Mouse (Mus musculus): ENCODE results near the gene Erap1. TPM values are rescaled to one million over a fixed set of nuclear protein-coding genes. Genes with fewer than 3 reads are reported as not detected.

Erap1 gene
- polyA plus RNA-seq, 1 experiment from 2014 or later, result 4.1 TPM

- H3K36me3 ChIP-seq (ENCODE audit: poor library complexity, severe bottlenecking), result no peaks in the 10 kb centered on the region
- H3K27me3 ChIP-seq, result no peaks in the 10 kb centered on the region
- no peaks in the 10 kb centered on the region for H3K9me3 ChIP-seq (replicated peaks)
- WGBS, result 53% methylated on average over 3 of the region's 3 CpGs
- no peak overlapping the region for H3K27ac ChIP-seq
- no peak overlapping the region for H3K9ac ChIP-seq
- H3K4me3 ChIP-seq, result no peak overlapping the region
- no peaks in the 10 kb centered on the region for H3K4me1 ChIP-seq
- no peak overlapping the region for H3K4me2 ChIP-seq
- ATAC-seq, result no peak
These were observed 56.9 kb downstream of the Erap1 start for GRCm38 (mm10) chr13:74696225-74696624.

DNA sequence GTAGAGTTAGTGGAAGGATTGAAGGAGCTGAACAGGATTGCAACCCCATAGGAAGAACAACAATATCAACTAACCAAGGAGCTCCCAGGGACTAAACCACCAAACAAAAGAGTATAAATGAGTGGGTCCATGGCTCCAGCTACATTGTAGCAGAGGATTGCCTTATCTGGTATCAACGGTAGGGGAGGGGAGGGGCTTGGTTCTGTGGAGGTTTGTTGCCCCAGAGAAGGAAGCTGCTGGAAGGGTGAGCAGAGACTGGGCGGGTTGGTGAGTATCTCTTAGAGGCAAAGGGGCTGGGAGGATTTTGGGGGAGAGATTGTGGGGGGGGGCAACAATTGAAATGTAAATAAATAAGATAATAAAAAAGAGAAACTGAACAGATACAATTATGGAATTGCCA lies 79.6 kb downstream of the Erap1 start:
- Histone ChIP-seq H3K4me2 (no peak overlapping the region), H3K9ac (no peak overlapping the region), H3K27ac (no peak overlapping the region), H3K9me3 (replicated peaks) (no peaks in the 10 kb centered on the region), H3K4me3 (no peak overlapping the region), H3K36me3 (ENCODE audit: poor library complexity, severe bottlenecking) (no peaks in the 10 kb centered on the region), H3K4me1 (no peaks in the 10 kb centered on the region), H3K27me3 (no peaks in the 10 kb centered on the region)
- no peak for ATAC-seq
- 66% methylated on average over 2 of the region's 2 CpGs for WGBS

DNA sequence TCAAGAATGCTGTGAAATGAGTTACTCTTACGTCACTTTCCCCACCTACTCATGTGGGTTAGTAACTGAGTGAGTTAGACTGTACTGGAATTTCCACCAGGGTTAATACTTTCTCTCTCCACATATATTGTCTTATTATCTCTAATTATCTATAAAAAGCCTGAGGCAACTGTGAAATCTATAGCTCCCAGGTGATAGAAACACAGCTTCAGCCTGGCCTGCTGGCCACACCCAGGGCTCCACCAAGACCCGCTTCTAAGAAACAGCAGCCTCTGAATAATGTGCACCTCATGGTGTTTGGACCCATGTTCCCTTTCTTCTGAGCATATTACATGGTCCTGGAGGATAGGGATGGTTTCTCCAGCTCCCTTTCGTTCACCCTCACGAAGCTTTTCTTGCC lies 94.4 kb downstream of the Erap1 start:
- Histone ChIP-seq H3K36me3 (ENCODE audit: poor library complexity, severe bottlenecking) (no peaks in the 10 kb centered on the region), H3K4me2 (no peak overlapping the region), H3K27ac (no peak overlapping the region), H3K9ac (no peak overlapping the region), H3K9me3 (replicated peaks) (no peaks in the 10 kb centered on the region), H3K27me3 (no peaks in the 10 kb centered on the region), H3K4me1 (no peaks in the 10 kb centered on the region), H3K4me3 (no peak overlapping the region)
- no peak for ATAC-seq
- WGBS, result 89% methylated on average over 4 of the region's 4 CpGs

DNA sequence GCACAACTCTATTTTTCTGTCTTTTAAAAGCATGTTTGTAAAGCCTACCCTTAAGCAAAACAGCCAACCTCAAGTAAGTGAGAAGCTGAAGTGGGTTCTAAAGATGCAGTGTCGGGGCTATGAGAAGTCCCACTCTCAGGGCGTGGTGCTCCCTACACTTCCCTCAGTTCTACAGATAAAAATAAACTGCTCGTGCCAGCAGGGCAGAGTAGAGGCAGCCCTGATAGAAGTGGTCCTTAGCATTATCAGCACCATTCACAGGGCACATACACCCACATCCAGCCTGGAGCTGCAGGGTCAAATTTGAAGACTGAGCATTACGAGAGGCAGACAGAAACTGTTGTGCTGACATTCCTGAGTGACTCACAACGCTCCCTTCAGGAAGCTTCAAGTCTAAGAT lies 96.5 kb downstream of the Erap1 start:
- no peak overlapping the region for H3K4me3 ChIP-seq
- no peaks in the 10 kb centered on the region for H3K9me3 ChIP-seq (replicated peaks)
- ATAC-seq, result no peak
- WGBS, result 92% methylated on average over 5 of the region's 5 CpGs
- H3K27me3 ChIP-seq, result no peaks in the 10 kb centered on the region
- no peak overlapping the region for H3K4me2 ChIP-seq
- H3K27ac ChIP-seq, result no peak overlapping the region
- H3K9ac ChIP-seq, result no peak overlapping the region
- no peaks in the 10 kb centered on the region for H3K36me3 ChIP-seq (ENCODE audit: poor library complexity, severe bottlenecking)
- H3K4me1 ChIP-seq, result no peaks in the 10 kb centered on the region

GRCm38 (mm10) chr13:74736396-74736795 lies 97.0 kb downstream of the Erap1 start:
- Histone ChIP-seq H3K27ac (no peak overlapping the region), H3K27me3 (no peaks in the 10 kb centered on the region), H3K9me3 (replicated peaks) (no peaks in the 10 kb centered on the region), H3K4me2 (no peak overlapping the region), H3K9ac (no peak overlapping the region), H3K4me1 (no peaks in the 10 kb centered on the region), H3K36me3 (ENCODE audit: poor library complexity, severe bottlenecking) (no peaks in the 10 kb centered on the region), H3K4me3 (no peak overlapping the region)
- 91% methylated on average over 2 of the region's 2 CpGs for WGBS
- ATAC-seq, result no peak

Other genes with a start within 250 kb of the Erap1 start
- 3.7 TPM in 2 replicates for gene Zfp72, start 248.7 kb upstream of the Erap1 start, polyA plus RNA-seq (2015; fragmentation: Nextera tagmentation; extraction: Ambion mirVana)
- gene Ftl1-ps1, start 239.9 kb upstream of the Erap1 start, polyA plus RNA-seq (2015; fragmentation: Nextera tagmentation; extraction: Ambion mirVana), result 115 TPM in 2 replicates
- gene Zfp825, start 145.6 kb upstream of the Erap1 start, polyA plus RNA-seq (2015; fragmentation: Nextera tagmentation; extraction: Ambion mirVana), result 18.6 and 19.9 TPM in 2 replicates
- 5.3 and 6.3 TPM in 2 replicates for gene Cast, start 169.2 kb downstream of the Erap1 start, polyA plus RNA-seq (2015; fragmentation: Nextera tagmentation; extraction: Ambion mirVana)